Mouse (Mus musculus): ENCODE results near the gene Btnl2. TPM values are rescaled to one million over a fixed set of nuclear protein-coding genes. Genes with fewer than 3 reads are reported as not detected.
"Not testable (repeated sequence)": the region's sequence is repeated elsewhere in the genome, so short reads cannot be mapped to it uniquely, and the experiment has no call there.

Btnl2 gene
- under 1 TPM; 0.48 to 0.66 TPM for total RNA-seq (2021)
- long read RNA-seq, experiment 1 = 0 reads
- long read RNA-seq, experiment 2 = 0 reads

- DNase-seq = no peak
These were observed at the start of gene Btnl2 for GRCm38 (mm10) chr17:34354539-34354938. Gene Btnl2 (plus strand): TSS chr17:34354822.

GRCm38 (mm10) chr17:34305380-34306030 is 49.1 kb upstream of the Btnl2 start, which contains the start of gene H2-Eb1:
Gene H2-Eb1 (plus strand): TSS chr17:34305867.
- DNase-seq = peak; percentile 89

- DNase-seq = no peak
These were observed 48.2 kb upstream of the Btnl2 start for GRCm38 (mm10) chr17:34306407-34306806.

GRCm38 (mm10) chr17:34307216-34307615 is 47.4 kb upstream of the Btnl2 start:
- no peak for DNase-seq

GRCm38 (mm10) chr17:34308161-34308560 is 46.5 kb upstream of the Btnl2 start:
- DNase-seq = no peak

- DNase-seq = peak; percentile 9
These were observed 45.4 kb upstream of the Btnl2 start for GRCm38 (mm10) chr17:34309225-34309624.

- DNase-seq = peak; percentile 84
These were observed 44.8 kb upstream of the Btnl2 start for GRCm38 (mm10) chr17:34309683-34310385.

- DNase-seq = not testable (repeated sequence)
These were observed 44.1 kb upstream of the Btnl2 start for GRCm38 (mm10) chr17:34310526-34310925.

GRCm38 (mm10) chr17:34312185-34312584 is 42.4 kb upstream of the Btnl2 start:
- DNase-seq = no peak

- peak; percentile 88 for DNase-seq
These were observed 41.2 kb upstream of the Btnl2 start for GRCm38 (mm10) chr17:34313393-34313792.

GRCm38 (mm10) chr17:34314286-34314685 is 40.3 kb upstream of the Btnl2 start:
- DNase-seq = no peak

GRCm38 (mm10) chr17:34315512-34315911 is 39.1 kb upstream of the Btnl2 start:
- DNase-seq = no peak

GRCm38 (mm10) chr17:34316697-34317096 is 37.9 kb upstream of the Btnl2 start:
- no peak for DNase-seq

- no peak for DNase-seq
These were observed 37.3 kb upstream of the Btnl2 start for GRCm38 (mm10) chr17:34317275-34317674.

GRCm38 (mm10) chr17:34325436-34325835 is 29.2 kb upstream of the Btnl2 start, which contains the start of gene H2-Eb2:
Gene H2-Eb2 (plus strand): TSS chr17:34325665.
- peak; percentile 28 for DNase-seq

GRCm38 (mm10) chr17:34326373-34326772 is 28.2 kb upstream of the Btnl2 start:
- no peak for DNase-seq

- DNase-seq = no peak
These were observed 24.8 kb upstream of the Btnl2 start for GRCm38 (mm10) chr17:34329807-34330206.

GRCm38 (mm10) chr17:34331200-34331599 is 23.4 kb upstream of the Btnl2 start:
- no peak for DNase-seq

- DNase-seq = no peak
These were observed 13.8 kb upstream of the Btnl2 start for GRCm38 (mm10) chr17:34340619-34341402.

- DNase-seq = no peak
These were observed 9.7 kb upstream of the Btnl2 start for GRCm38 (mm10) chr17:34344882-34345281.

GRCm38 (mm10) chr17:34345486-34345885 is 9.1 kb upstream of the Btnl2 start:
- DNase-seq = no peak

GRCm38 (mm10) chr17:34346041-34346440 is 8.6 kb upstream of the Btnl2 start:
- no peak for DNase-seq

All from adrenal gland, postnatal 10 days (tissue).